Mouse (Mus musculus) retina, postnatal 7 days (tissue): ENCODE data around the gene Plxna3.
"Not testable (repeated sequence)": the region's sequence is repeated elsewhere in the genome, so short reads cannot be mapped to it uniquely, and the experiment has no call there.

ENCODE experiments used
- DNase-seq: peaks from one replicate; pipeline ENCODE4 v3.0.0-alpha.2; 2012; ENCODE audit warnings: low read depth, low spot score

Plxna3 gene

GRCm38 (mm10) chrX:74328725-74329161 is at the start of gene Plxna3:
TSS of gene Plxna3 (plus strand) at chrX:74329066.
- peak; percentile 64 for DNase-seq

DNA sequence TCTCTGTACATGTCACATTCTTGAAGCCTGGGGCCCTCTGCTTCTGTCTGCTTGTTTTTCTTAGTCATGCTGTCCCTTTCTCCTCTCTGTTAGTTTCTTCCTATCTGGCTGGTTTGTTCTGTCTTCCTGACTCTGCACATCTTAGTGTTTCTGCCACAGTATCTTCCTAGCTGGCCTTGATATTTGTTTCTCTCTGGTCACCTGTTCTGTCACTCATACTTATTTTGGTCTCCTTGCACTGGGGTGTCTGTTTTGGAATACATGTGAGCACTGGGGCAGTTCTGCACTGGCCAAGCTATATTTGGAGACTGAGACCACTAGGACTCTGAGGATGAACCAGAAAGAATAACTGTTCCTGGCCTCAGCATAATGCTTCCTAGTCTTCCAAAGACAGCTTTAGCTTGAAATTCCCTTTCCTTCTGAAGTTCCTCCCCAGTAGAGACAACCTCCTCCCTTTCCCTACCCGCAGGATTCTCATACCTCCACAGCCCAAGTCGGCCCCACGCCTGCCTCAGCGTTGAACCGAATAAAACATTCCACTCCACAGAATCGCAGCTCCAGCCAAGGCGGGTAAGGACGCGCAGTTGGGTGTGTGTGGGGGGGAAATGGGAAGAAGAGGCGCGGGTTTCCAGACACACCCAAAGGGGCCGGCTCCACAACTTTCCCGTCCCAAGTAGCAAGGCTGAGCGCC is 47.7 kb upstream of the Plxna3 start:
- no peak for DNase-seq

DNA sequence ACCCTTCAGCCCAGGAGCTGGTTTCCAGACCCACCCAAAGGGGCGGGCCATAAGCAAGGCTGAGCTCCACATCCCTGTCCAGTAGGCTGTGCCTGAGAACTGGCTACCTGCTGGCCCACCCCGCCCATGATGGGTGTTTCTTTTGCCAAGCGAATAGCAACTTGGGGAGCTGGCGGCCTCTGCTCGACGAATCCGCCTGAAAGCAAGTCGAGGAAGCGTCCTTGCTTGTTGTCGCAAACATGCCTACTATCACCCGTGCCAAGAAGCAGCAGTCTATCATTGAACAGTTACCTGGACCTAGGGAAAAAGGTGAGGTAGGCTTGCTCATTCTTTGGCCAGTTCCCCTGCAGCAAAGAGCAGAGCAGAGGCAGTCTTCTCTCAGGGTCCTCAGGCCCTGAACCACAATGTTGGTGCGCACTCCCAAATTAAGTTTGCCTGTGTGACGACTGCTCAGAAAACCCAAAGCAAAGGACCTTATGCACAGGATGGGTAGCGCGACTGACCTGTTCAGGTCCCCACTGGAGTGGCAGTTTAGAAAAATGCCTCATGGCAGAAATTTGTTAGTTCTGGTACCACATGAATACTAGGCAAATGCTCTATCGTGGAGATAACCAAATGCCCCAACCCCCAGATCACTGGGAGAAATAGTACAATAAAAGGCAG is 47.0 kb upstream of the Plxna3 start, which contains the start of the genes Taz and Dnase1l1:
TSS of gene Taz (plus strand) at position 181 of the 663 bp plus-strand sequence.
TSS of gene Dnase1l1 (minus strand) at position 606 of the 663 bp plus-strand sequence.
- no peak for DNase-seq

- peak; percentile 66 for DNase-seq
Observed at GRCm38 (mm10) chrX:74282395-74283091, 46.3 kb upstream of the Plxna3 start.

- no peak for DNase-seq
Observed at GRCm38 (mm10) chrX:74283092-74283437, 45.8 kb upstream of the Plxna3 start.

DNA sequence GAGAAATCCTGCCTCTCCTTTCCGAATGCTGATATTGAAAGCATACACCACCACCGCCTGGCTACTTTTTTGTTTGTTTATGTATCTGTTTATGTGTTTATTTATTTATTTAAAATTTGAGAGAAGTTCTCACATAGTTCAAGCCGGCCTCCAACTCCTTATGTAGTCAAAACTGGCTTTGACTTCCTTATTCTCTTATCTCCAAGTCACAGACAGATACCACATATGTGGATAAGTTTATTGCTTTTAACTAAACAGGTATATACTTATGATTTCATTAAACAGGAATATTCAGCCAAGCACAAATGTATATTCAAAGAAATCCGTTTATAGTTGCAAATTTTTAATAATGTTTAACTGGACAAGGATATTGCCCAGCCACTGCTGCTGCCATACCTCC is 35.4 kb upstream of the Plxna3 start:
- no peak for DNase-seq

DNA sequence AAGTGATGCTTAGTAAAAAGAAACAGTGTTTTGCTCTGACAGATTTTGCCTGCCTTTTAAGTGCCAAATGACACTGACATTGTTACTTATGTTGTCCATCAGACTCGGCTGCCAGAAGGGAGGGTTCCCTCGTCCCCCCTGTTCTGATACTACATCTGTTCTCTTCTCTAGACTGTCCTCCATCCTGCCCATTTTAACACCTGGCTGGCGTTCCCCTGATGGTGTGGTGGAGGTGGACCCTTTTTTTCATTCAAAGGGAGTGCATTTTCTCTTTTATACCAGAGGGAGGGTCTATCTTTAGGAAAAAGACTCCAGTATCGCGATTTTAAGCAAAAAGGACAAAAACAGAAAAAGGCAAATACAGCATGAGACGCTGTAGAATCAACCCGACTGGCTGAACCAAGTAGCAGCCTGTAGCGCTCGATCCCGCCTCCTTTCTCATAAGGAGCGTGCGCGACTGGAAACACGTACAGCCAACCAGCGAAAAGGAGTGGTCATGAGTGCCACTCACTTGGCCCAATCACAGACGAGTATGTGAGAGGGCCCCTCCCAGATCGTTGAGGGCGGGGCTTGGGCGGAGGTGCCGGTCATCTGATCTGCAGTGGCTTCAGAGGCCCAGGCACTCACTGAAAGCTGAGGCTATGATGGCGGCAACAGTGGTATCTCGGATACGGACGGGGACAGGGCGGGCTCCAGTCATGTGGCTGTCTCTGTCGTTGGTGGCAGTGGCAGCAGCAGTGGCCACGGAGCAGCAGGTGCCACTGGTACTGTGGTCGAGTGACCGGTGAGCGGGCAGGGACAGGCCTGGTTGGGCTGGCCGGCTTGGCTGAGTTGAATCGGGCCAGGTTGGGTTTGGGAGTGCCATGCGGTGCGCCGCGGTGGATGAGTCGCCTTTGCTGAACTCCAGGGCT is 32.1 kb upstream of the Plxna3 start, which contains the start of gene Atp6ap1:
TSS of gene Atp6ap1 (plus strand) at position 560 of the 911 bp plus-strand sequence.
- DNase-seq: peak; percentile 84

DNA sequence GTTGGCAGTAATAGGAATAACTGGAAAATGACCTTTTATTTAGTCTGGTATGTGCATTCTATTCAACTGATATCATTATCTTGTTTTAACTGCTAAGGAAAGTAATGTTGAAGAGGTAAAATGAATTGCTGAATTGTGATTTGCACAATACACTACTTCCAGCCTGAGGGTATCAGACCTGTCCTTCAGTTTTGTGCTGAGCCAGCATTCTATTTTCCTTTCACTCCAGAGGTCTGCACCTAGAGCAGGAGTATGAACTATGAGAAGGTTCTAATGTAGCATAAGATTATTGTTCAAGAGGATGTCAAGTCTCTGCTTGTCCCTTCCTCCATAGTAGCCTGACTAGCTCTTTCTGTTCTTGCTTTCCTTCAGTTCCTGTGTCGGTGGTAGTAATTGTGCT is 30.5 kb upstream of the Plxna3 start:
- DNase-seq: no peak

DNA sequence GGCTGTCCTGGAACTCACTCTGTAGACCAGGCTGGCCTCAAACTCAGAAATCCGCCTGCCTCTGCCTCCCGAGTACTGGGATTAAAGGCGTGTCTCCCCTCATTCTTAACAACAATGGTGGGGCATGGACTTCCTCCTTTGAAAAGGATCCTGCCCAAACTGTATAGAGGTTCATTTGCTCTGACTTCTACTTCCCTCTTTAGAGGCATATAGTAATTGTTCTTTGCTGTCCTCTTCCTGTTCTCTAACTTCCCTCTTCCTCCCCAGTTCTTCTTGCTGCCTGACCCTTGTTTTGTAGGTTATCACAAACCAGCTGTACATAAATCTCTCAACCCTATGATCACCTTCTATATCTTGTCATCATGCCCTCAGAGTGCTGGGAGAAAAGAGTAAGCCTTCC is 29.1 kb upstream of the Plxna3 start:
- no peak for DNase-seq

GRCm38 (mm10) chrX:74304867-74305700 is 23.8 kb upstream of the Plxna3 start, which contains the start of gene Gdi1:
TSS of gene Gdi1 (plus strand) at chrX:74304998.
- peak; percentile 78 for DNase-seq

DNA sequence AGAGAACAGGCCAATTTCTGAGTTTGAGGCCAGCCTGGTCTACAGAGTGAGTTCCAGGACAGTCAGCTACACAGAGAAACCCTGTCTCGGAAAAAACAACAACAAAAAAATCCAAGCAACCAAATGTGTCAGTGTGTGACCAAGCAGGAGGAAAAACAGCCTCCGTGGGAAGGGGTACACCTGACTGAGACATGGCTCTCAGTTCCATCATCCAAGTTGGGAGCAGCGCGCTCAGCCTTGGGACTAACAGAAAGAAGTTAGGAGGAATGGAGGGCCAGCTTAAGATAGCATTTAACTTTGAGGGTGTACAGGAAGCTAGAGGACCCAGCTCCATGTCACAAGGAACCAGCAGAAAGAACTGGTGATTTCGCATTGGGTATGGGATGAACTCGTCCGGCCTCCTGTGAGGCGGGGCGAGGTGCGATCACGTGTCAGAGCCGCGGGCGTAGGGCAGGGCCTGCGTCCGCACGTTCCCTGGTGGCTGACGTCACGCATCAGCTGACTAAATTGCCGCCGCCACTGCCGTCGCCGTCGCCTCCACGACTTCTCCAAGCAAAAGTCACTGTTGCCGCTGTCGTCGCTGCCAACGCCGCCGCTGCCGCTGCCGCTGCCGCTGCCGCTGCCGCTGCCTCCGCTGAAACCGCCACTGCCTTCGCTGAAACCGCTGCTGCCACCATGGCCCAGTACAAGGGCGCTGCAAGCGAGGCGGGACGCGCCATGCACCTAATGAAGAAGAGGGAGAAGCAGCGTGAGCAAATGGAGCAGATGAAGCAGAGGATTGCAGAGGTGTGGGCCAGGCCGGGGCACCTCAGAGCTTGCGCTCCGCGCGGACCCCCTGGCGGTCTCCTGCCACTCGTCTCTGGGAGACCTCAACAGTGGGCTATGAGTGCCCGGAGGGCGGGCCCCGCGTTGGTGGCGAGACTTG is 16.1 kb upstream of the Plxna3 start, which contains the start of gene Fam50a:
TSS of gene Fam50a (plus strand) at position 494 of the 925 bp plus-strand sequence.
- peak; percentile 65 for DNase-seq

GRCm38 (mm10) chrX:74329215-74329671 is 377 bp downstream of the Plxna3 start:
- no peak for DNase-seq

DNA sequence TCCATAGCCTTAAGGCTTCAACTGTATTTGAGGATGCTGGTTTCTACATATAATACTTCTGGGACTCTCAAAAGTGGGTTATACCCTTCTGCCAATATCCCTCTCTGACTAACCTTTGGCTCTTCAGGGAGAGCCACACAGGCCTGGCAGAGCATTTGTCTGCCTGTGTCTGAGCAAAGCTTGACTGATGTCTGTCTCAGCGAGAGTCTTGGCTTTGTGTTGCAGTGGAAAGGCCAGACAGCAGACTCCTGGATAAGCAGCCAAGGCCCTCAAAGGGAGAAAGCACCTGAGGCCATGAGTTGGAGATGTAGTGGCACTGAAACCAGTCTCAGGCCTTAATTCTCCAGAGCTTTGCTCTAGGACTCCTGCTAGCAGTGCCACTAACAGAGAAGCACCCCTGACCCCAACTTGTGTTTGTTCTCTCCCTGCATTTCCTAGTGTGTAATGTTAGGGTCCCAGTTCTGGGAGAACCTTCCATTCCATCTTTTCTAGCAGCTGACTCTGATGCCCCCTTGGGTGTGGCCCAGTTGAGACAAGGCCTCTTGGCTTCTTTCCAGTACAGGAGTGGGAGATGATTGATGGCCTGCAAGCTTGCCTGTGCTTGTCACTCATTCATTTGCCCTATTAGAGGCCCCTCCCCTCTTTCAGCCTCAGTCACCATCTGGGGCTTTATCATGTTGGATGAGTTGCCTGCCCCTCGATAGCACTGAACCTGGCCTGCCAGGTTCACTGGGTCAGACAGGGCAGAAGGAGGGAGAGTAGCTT is 1.5 kb downstream of the Plxna3 start:
- DNase-seq: no peak

DNA sequence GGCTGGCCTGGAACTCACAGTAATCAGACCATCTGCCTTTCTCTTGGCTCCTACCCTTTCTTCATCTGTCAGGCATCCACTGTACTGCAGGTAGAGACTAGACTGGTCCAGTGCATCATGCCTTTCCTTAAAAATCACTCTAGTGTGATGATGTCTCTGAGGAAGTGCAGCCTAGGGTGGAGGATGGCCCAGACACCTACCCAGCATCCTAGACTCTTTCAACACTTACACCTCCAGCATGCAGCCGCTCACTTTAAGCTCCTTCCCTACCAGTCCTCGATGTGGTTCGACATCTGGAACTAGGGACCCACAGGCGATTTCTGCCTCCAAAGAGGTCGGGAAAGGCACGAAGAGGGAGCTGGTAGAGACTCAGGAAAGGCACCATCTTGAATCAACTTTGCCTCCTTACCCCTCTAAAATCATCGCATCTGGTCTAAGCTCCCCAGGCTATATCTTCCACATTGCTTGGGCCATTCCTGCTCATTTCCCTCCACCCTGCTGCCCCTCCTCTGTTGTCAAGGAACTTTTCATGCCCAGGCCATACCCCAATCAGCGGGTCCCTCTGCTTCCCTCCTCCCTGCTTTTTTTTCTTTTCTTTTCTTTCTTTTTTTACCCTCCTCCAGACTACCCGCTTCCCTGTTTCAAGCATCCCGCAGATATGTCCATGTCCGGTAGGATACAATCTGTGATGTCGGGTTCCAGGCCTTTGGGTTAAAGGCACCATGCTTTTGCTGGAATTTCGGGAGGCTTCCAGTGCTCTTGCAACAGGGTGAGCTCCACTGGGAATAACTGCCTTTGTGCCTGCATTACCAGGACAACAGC is 24.0 kb downstream of the Plxna3 start:
- no peak for DNase-seq

GRCm38 (mm10) chrX:74353467-74353770 is 24.6 kb downstream of the Plxna3 start, which contains the start of gene Lage3:
TSS of gene Lage3 (minus strand) at chrX:74353618.
- peak; percentile 72 for DNase-seq

DNA sequence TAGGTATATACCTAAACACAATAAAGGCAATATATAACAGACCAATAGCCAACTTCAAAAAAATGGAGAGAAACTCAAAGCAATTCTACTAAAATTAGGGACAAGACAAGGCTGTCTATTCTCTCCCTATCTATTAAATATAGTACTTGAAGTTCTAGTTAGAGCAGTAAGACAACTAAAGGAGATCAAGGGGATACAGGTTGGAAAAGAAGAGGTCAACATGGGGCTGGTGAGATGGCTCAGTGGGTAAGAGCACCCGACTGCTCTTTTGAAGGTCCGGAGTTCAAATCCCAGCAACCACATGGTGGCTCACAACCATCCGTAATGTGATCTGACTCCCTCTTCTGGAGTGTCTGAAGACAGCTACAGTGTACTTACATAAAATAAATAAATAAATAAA is 28.2 kb downstream of the Plxna3 start:
- DNase-seq: not testable (repeated sequence)

DNA sequence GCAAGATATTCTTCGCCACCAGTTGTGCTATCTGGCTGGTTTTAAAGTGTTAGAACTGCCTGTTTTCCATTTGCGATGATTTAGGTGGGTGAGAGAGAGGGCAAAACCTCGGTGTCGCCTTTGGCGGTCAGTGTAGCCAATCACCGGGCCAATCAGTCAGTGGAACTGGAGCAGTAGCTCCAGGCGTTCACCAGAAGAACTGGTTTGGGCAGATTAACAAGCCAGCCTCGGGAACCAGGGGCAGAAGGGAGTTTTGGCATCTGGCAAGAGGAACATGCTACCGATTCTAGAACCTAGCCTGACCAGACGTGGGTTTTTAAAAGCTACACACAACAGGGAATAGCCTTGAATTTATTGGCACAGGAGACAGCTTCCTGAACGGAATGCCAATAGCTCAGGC is 30.3 kb downstream of the Plxna3 start:
- DNase-seq: no peak

DNA sequence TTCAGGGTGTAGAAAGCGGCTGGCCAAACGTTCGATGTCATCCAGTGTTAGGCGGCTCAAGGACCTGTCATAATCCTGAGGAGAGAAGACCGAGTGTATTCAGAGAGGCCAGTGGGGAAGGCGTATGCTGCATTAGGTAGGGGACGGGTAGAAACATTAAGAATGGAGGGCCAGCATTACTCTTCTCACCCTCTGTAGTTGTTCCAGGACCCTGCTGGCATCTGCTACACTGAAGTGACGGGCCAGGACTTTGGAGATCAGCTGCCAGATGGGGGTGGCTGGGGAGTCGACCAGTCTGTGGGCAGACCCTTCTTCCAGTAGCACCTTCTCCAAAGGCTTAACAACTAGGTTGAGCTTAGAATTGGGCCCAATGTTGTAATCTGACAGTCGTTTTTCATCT is 38.6 kb downstream of the Plxna3 start:
- no peak for DNase-seq
